2 mouse cellular contexts compared by ENCODE assay signal in genomic region chr1:21213991-21214692, GRCm38 (mm10). TPM values are rescaled to one million over a fixed set of nuclear protein-coding genes. Genes with fewer than 3 reads are reported as not detected.
"Had no signal": no experiment of that assay in that cellular context is flagged by ENCODE, and none has a peak within 500 bp of the region (broad histone marks: within the 10 kb centered on the region; RNA-seq: fewer than 3 reads in every experiment).

No protein-coding gene starts in this region.

RNA-seq across cellular contexts. Expression of gene Gsta3, which starts 26.2 kb away (rescaled TPM):
- total RNA-seq: gastrocnemius, postnatal 14 days; hematopoietic stem cell, adult 5-6 weeks had no signal
